Mouse (Mus musculus): ENCODE results near the gene Muc3. TPM values are rescaled to one million over a fixed set of nuclear protein-coding genes. Genes with fewer than 3 reads are reported as not detected.
"Not testable (repeated sequence)": the region's sequence is repeated elsewhere in the genome, so short reads cannot be mapped to it uniquely, and the experiment has no call there.

Muc3 gene
- polyA plus RNA-seq, 1 experiment from 2014 or later: 0.46 TPM

GRCm38 (mm10) chr5:137122686-137123193 lies 26.4 kb downstream of the Muc3 start:
- peak; percentile 60 for DNase-seq (ENCODE audit: low spot score)

DNA sequence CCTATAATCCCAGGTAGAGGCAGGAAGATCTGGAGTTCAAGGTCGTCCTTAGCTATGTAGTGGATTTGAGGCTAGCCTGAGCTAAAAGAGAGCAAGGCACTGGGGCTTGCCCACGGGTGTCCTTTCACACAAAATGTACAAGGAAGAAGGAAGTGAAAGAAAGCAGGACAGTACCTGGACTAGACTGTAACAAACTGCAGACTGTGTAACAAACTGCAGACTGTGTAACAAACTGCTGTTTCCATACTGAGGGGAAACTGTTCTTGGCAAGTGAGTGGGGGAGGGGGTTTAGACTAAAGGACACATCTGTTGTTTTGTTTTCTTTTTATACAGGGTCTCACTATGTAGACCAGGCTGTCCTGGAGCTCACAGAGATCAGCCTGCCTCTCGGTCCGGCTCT lies 27.8 kb downstream of the Muc3 start:
- no peak for DNase-seq (ENCODE audit: low spot score)

GRCm38 (mm10) chr5:137118878-137119277 lies 30.2 kb downstream of the Muc3 start:
- DNase-seq (ENCODE audit: low spot score): no peak

GRCm38 (mm10) chr5:137117994-137118393 lies 31.1 kb downstream of the Muc3 start:
- DNase-seq (ENCODE audit: low spot score): not testable (repeated sequence)

- DNase-seq (ENCODE audit: low spot score): no peak
Observed at GRCm38 (mm10) chr5:137116987-137117386, 32.1 kb downstream of the Muc3 start.

- DNase-seq (ENCODE audit: low spot score): peak; percentile 78
Observed at GRCm38 (mm10) chr5:137115866-137116847, 33.0 kb downstream of the Muc3 start, which contains the start of gene Trim56. Gene Trim56, minus strand, starts transcription at chr5:137116209.

- no peak for DNase-seq (ENCODE audit: low spot score)
Observed at GRCm38 (mm10) chr5:137114891-137115561, 34.1 kb downstream of the Muc3 start.

GRCm38 (mm10) chr5:137111542-137112408 lies 37.3 kb downstream of the Muc3 start:
- DNase-seq (ENCODE audit: low spot score): no peak

GRCm38 (mm10) chr5:137110863-137111262 lies 38.3 kb downstream of the Muc3 start:
- no peak for DNase-seq (ENCODE audit: low spot score)

GRCm38 (mm10) chr5:137109941-137110593 lies 39.1 kb downstream of the Muc3 start:
- no peak for DNase-seq (ENCODE audit: low spot score)

DNA sequence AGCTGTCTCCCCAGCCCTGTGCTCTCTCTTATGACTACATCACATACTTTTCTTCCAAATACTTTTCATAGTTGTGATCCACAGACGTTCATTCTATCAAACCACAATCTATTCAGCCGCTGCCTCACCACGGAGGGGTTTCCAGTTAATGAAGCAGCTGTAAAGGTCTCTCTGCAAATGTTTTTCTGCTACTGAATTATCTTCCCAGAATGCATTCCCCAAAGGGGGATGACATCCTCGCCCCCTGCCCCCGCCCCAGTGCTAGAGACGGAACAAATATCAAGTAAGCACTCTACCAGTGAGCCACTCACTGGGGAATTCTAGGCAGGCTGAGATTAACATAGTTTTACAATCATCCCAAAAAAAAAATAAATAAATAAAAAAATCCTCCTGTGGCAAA lies 41.0 kb downstream of the Muc3 start:
- no peak for DNase-seq (ENCODE audit: low spot score)

GRCm38 (mm10) chr5:137107670-137108069 lies 41.5 kb downstream of the Muc3 start:
- DNase-seq (ENCODE audit: low spot score): no peak

DNA sequence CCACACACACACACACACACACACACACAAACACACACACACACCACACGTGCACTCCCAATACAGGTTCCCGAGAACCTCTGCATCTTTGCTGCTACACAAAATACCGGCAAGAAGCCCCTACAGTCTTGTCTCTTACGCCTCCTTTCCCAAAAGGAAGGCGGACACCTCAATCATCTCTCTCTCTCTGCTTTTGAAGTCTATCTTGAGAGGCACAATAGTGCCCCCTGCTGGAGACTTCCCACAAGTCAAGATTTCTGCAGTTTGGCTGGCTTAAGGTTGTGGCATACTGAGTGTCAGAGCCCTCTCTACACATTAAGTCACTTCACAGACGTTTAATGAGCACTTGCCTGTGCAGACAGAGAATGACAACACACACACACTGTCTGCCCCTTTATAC lies 42.1 kb downstream of the Muc3 start:
- peak; percentile 85 for DNase-seq (ENCODE audit: low spot score)

DNA sequence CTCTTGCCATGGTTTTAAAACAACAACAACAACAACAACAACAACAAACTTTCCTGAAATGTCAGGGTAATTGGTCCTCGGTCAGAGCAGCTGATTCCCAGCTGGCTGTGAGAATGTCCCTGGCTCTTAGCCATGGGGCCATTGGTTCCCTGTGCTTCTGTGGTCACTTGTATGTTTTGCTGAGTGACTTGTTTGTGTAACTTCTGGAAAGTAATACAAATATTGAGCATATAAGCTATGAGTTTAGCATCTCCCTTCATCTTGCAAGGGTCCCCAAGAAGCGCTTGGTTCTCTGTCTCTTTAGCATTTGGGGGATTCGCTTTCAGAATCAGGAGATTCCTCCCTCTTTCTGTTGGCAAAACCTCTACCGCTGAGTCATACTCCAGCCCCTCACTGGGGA lies 42.7 kb downstream of the Muc3 start:
- DNase-seq (ENCODE audit: low spot score): no peak

GRCm38 (mm10) chr5:137103969-137104368 lies 45.2 kb downstream of the Muc3 start:
- no peak for DNase-seq (ENCODE audit: low spot score)

GRCm38 (mm10) chr5:137102575-137103522 lies 46.3 kb downstream of the Muc3 start:
- peak; percentile 63 for DNase-seq (ENCODE audit: low spot score)

- no peak for DNase-seq (ENCODE audit: low spot score)
Observed at GRCm38 (mm10) chr5:137102078-137102477, 47.0 kb downstream of the Muc3 start.

- no peak for DNase-seq (ENCODE audit: low spot score)
Observed at GRCm38 (mm10) chr5:137100660-137101059, 48.5 kb downstream of the Muc3 start.

GRCm38 (mm10) chr5:137098418-137098817 lies 50.7 kb downstream of the Muc3 start:
- no peak for DNase-seq (ENCODE audit: low spot score)
